Mouse (Mus musculus): ENCODE results near the gene Pex5.

The Pex5 gene

DNA sequence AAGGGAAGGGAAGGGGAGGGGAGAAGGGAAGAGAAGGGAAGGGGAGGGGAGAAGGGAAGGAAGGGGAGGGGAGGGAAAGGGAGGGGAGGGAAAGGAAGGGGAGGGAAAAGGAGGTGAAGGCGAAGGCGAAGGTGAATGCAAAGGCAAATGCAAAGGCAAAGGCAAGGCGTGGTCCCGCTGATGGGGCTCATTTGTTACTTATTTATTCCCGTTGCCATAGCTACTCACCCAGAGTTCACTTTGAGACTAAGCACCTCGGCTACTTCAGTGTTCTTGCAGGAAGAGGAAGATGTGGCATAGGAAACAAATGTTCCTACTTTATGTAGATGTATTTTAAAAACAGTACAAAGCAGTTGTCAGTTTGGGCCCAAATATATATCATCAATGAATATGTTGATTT, 54.3 kb downstream of the Pex5 start:
- peak; percentile 85 for DNase-seq (ENCODE audit: low read depth, low spot score)

- DNase-seq (ENCODE audit: low read depth, low spot score): no peak
Measured at GRCm38 (mm10) chr6:124358953-124359352, 55.9 kb downstream of the Pex5 start.

DNA sequence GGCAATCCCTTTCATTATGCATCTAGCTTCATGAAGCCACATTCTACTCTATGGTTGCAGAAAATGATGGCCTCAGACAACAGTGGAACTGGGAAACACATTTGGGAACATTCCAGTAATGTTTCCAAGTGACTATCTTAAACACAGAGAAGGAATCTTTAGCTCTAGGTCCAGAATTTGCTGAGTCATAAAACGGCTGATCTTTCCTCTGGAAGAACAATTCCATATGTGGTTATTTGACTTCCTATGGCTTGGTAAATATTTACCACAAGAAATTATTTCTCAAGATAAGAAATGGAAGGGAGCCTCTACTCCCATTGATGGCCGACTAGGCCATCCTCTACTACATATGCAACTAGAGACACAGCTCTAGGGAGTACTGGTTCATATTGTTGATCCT, 61.6 kb downstream of the Pex5 start:
- DNase-seq (ENCODE audit: low read depth, low spot score): no peak
